Mouse (Mus musculus) thymus, postnatal 36 days (tissue): ENCODE measurements around the gene Foxb1.

Experiments used
- DNase-seq, 2 experiments: peaks; one replicate each; pipeline ENCODE4 v3.0.0; 2022; ENCODE audit warnings: mixed read lengths in 2 of 2

The Foxb1 gene

DNA sequence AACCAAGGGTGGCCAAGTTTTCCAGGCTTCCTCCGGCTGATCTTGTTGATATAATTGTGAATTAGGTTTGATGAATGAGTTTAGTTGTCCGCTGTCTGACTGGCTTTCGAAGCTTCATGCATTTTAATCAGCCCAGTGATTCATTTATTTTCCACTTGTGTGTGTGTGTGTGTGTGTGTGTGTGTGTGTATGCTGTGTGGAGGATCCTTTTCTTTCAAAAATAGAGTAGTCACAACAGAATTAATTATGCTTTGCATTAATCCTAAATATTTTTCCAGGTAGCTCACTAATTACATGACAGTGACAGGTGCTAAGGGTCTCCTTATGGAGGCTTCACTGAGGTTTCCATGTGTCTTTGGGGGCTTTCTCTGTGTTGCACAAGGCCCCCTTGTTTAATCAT is 4.3 kb downstream of the Foxb1 start:
- DNase-seq, result no peak

DNA sequence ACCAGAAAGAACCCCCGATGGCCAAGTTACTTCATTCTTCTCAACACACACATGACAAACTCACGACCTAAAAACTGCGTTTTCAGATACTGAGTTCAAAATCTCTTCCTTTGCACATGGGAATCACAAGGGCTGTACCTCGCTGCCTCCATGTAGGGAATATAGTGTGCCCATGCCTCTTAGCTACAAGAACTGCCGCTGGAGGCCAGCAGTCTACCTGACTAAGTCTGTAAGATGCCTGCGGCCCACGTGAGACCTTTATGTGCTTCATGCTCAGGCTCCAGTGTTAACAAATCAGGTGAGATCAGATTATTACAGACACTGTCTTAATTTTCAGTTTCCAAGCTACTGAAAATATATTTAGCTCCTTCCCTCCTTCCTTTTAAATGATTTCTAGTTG is 4.7 kb downstream of the Foxb1 start:
- DNase-seq, result peak in 1 of 2 experiments; percentile 21

DNA sequence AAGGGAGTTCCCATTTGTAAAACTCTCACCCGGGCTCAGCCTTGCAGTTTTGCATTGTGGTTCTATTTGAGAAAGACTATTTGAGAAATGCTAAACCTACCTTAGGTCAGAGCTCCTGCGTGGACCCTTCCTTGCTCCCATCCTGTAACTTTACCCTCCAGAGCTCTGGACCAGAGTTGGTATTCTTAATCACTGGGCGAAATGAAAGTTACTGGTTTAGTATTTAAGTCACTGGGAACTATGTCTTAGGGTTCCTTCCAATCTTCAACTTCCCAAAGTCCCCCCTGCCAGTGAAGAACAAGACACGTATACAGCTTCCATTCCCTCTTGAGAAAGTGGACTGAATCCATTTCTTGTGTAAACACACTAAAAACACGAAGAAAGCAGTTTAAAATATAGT is 5.6 kb downstream of the Foxb1 start:
- no peak for DNase-seq

DNA sequence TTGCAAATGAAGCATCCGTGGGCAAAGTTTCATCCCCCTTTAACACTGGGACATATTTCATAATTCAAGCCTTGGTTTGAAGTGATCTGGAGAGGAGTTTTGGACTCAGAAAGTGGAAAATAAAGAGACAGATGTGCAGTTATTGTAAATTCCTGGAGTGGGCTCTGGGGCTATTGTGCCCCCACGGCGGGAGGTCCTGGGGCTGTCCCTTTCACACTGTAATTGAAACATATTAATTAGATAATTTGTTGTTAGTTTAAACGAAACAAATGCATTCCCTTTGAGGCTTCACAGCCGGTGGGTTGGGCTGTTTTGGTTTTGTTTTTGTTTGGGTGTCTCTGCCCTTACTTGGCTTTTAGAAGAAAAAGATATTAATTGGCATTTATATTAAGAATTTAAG is 6.0 kb downstream of the Foxb1 start:
- no peak for DNase-seq

DNA sequence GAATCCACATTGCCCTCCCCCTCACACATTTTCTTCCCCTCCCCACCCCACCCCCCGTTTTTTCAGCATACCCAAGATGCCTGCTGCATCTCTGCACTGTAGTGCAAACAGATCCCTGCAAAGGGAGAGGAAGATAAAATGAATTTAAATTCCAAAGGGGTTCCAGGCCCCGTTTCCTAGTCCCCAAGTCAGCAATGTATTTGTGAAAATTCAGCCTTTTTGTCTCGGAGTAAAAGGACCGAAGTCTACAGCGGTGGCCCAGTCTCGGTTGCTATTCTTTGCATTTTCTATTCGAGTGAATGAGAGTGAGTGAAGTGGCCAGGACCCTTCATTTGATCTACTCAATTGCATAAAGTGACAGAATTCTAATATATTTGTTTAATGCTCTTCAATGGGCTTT is 6.4 kb downstream of the Foxb1 start:
- no peak for DNase-seq

DNA sequence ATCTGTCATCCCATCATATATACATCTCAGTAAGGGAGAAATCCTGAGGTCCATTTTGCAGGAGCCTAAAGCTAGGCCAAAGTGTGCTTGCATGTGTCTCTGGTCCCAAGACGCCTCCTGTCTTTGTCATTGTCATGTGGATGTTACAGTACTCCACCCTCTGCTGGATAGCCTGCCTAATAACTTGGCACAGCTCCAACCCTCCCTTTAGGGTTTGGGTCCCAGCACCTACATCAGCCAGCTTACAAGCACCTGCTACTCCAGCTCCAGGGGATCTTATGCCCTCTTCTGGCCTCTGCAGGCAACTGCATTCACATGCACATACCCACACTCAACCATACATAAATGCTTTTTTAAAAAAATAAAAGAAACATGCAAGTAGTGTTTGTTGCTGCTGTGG is 12.8 kb downstream of the Foxb1 start:
- DNase-seq, result no peak

DNA sequence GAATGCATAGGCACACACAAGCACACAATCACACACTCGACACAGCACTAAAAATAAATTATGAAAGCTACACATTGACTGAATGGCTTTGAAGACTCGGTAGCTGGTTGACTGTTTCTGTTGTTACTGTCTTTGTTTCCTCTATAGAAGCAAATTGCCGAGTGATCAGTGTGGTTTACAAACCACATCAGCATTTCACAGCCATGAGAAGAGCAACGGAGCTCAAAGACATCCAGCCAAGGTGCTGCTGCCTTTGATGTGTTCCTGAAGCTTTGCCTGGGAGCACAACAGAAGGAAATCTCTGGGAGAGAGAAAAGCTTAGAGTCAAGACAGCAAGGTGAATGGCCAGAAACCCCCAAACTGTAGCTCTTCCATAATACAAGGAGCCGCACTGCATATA is 32.0 kb downstream of the Foxb1 start:
- DNase-seq, result no peak

DNA sequence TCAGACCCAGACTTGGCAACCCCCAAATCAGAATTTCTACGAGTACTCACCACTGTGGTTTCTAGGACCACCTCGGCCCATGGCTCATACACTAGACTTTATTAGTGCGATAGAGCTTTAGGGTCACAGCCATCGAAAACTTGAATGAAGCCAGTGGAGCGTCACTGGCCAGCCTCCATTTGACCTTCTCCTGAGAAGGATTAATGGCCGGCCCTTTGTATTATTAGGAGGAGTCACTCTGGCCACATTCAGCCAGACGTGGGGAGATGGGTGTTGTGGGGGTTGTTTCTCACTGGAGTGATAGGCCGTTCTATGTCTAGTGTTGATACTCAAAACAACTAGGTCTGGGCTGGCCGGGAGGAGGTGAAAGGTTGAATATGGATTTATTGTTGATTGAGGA is 42.3 kb downstream of the Foxb1 start:
- DNase-seq, result no peak

DNA sequence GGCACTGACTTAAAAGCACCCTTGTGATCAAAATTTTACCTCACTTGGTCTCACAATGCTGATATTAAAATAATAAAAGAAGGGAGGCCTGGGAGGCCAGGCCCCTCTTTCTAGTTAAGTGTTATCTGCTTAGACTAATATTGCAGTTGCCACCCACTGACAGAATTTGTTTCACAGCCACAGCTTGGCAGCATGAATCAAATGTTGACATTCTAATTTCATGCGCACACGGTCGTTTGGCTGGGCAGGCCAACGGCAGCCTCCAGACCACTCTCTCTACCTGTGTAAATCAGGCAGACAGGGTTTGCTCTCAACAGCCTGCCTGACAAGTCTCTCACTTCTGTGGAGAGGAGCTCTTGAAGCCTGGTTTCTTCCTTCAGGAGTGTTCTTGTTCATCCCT is 44.4 kb downstream of the Foxb1 start:
- DNase-seq, result no peak

DNA sequence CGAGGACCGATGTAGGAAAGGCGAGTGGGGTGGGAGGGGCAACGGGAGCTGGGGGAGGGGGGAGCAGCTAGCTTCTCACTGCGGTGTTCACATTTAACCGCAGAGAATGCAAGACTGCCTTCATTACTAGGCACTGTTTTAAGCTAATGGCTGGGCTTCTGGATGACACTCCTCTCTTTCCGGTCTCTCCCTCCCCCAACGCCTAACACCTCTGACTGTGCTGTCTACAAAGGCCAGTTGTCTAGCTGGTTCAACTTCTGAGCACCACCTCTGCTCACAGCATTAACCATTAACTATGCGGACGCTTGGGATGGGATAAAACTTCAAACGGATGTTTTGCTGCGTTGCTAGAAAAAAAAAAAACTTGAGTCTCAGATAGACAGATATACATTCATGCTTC is 45.3 kb downstream of the Foxb1 start:
- no peak for DNase-seq

DNA sequence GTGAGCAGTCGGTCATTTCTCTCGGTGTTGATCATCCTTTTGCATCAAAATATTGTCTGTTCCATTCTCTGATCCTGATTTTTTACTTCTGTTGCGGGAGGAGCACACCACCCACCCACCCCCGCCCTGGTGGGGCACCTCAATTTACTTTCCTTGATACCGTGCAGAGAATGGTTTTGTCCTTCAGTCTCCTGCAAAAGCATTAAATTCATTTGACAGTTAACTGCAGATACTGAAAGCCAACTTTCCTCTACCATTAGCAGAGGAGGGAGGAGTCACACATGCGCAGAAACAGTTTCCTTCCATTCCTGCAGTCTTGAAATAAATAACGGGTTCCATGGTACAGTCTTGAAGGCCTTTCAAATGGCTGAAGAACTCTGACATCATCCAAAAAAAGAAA is 46.4 kb downstream of the Foxb1 start:
- no peak for DNase-seq

DNA sequence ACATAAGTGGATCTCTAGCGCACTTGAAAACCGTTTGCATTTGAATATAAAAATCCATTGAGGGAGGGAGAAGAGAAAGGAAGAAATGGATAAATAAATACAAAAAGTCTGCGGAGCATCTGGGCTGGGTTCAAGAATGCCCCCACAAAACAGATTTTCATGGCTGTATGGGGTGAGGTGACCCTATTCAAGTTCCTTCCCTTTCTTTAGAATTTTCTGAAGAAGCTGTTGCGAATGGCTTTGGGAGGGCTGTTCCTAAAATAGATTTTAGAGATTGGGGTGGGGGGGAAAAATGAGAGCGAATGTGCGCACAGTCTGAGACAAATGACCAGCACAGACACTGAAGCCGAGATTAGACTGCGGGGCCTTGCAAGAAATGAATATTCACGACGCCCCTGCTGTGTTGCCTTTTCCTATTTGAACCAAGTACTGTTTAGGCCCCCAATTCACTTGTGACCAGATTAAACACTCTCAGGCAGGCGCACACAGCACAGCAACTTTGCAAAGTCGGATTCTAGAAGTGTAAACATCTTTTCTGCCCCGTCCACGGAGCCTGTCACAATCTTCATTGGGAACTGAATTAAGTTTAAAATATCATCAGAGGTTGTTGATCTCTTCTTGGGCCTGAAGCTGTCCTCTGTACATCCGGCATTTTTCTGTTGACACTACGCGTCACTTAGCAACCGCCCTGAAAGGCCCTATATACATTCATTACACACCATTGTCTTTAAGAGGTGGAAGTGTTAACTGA is 47.0 kb downstream of the Foxb1 start:
- DNase-seq, result no peak

DNA sequence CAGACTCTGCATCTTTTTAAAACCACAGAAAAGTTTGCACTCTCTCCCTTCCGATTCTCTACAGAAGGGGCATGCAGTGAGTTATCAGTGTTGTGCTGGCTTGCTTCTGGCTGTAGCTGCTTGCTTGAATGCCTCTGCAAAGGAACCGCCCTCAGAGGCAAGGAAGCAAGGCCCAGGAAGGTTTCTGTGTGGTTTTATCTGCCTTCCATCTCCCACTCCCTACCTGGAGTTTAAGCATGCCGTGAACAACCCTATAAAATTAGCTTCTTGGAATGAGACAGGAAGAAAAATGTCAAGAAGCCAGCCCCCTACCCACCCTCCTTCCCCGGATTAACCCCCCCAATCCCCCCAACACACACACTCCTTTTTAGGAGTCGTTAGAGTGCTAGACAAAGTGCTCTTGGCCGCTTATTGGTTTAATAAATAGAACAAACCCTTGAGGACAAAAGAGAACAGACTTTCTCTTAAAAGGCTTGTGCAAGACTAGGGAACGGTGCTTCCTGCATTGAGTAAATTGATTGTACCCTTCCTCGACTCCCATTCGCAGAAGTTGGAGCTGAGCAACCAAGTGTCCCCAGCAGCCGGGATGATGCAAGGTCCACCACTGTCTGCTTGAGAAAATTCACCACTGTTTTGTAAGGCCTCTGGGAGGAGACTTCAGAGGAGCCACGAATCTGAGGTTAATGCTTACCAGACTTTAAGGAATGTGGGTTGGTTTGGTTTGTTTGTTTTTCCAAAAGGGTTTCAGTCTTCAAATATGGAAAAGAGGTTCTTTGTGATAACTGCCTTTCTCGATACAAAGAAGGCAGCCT is 47.8 kb downstream of the Foxb1 start:
- DNase-seq, result no peak
